Mouse (Mus musculus): ENCODE data around the gene Aoc1. TPM values are rescaled to one million over a fixed set of nuclear protein-coding genes. Genes with fewer than 3 reads are reported as not detected.
A peak's percentile ranks its signal among the peaks of the same experiment; 100 is the strongest.

The Aoc1 gene
- polyA plus RNA-seq, 1 experiment: 0.04 TPM

GRCm38 (mm10) chr6:48862816-48863215 is 9.9 kb upstream of the Aoc1 start:
- TF ChIP-seq CTCF (IDR thresholded peaks at IDR 0.05; ENCODE audit: borderline replicate concordance, extremely low read depth, insufficient read depth, insufficient read length) (no peak), POLR2A (IDR thresholded peaks at IDR 0.05; ENCODE audit: borderline replicate concordance, extremely low read depth, insufficient read depth, insufficient read length, poor library complexity, severe bottlenecking) (no peak)
- DNase-seq (ENCODE audit: low read depth): no peak

DNA sequence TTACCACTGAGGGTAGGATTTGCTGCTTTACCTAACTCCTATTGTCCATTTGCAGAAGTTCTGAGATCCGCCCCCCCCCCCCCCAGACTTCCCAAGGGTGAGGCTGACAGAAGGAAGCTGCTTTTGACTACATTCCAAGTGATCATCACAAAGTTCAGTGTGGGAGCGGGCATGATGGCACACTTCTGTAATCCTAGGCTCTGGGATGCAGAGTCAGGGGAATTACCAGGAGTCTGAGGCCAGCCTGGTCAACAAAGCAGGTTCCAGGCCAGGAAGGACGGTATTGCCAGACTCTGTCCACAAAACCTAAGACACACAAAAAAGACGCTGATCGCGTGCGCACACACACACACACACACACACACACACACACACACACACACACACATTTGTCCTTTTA is 9.2 kb upstream of the Aoc1 start:
- no peak for DNase-seq (ENCODE audit: low read depth)
- TF ChIP-seq POLR2A (IDR thresholded peaks at IDR 0.05; ENCODE audit: borderline replicate concordance, extremely low read depth, insufficient read depth, insufficient read length, poor library complexity, severe bottlenecking) (no peak), CTCF (IDR thresholded peaks at IDR 0.05; ENCODE audit: borderline replicate concordance, extremely low read depth, insufficient read depth, insufficient read length) (no peak)

DNA sequence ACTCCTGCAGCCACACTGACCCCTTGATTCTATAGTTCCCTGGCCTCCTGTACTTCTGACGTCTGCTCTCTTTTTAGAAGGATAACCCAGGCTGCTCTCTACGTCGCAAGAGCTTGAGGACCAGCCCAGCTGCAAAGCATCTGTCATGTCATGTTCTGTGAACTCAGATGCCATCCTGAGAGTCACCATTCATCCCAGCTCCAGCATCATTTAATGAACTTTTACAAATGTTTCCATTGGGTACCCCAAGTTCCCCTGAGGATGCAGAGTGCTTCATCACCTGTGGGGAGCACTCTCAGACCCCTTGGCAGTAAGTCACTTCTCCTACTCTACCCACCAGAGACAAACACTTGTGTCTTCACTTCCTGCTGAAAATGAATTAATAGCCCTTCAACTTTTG is 8.5 kb upstream of the Aoc1 start:
- DNase-seq (ENCODE audit: low read depth): no peak
- TF ChIP-seq CTCF (IDR thresholded peaks at IDR 0.05; ENCODE audit: borderline replicate concordance, extremely low read depth, insufficient read depth, insufficient read length) (no peak), POLR2A (IDR thresholded peaks at IDR 0.05; ENCODE audit: borderline replicate concordance, extremely low read depth, insufficient read depth, insufficient read length, poor library complexity, severe bottlenecking) (no peak)

DNA sequence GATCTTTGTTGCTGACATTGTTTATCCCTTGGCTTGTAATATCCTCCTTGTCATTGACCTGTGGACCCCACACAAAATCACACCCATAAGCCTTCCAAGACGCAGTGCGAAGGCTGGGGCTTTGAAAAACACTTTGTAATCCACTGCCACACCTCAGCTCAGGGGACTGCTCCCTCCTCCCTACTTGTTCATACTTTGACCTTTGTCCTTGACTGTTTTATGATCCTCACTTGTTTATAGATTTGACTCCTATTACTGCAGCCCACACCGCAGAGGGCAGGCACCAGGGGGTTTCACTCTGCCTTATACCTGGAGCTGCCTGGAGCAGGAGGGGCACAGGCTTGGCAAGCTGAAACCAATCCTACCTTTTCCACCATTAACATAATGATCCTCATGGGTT is 8.0 kb upstream of the Aoc1 start:
- TF ChIP-seq POLR2A (IDR thresholded peaks at IDR 0.05; ENCODE audit: borderline replicate concordance, extremely low read depth, insufficient read depth, insufficient read length, poor library complexity, severe bottlenecking) (no peak), CTCF (IDR thresholded peaks at IDR 0.05; ENCODE audit: borderline replicate concordance, extremely low read depth, insufficient read depth, insufficient read length) (no peak)
- DNase-seq (ENCODE audit: low read depth): no peak

DNA sequence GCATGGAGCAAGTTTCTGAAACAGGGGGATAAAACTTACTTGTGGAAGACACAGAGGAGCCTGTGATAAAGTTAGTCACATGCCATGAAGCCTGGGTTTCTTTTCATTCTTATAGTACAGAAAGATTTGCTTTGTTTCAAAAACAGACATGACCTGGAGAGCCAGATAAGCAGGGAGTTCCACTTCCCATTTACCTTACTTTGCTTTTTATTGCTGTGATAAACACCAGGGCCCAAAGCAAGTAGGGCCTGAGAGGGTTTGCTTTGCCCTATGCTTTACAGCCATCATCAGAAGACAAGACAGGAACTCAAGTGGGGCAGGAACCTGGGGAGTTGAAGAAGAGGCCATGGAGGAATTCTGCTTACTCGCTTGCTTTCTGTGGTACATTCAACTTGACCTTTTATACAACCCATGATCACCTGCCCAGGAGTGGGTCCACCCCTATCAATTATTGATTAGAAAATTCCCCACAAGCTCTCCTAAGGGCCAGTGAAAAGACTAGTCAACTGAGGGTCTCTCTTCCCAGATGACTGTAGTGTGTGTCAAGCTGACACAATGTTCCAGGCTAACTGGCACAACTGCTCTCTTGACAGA is 7.4 kb upstream of the Aoc1 start:
- TF ChIP-seq POLR2A (IDR thresholded peaks at IDR 0.05; ENCODE audit: borderline replicate concordance, extremely low read depth, insufficient read depth, insufficient read length, poor library complexity, severe bottlenecking): no peak
- TF ChIP-seq CTCF (IDR thresholded peaks at IDR 0.05; ENCODE audit: borderline replicate concordance, extremely low read depth, insufficient read depth, insufficient read length): no peak
- DNase-seq (ENCODE audit: low read depth): no peak

GRCm38 (mm10) chr6:48866355-48866950 is 6.2 kb upstream of the Aoc1 start:
- DNase-seq (ENCODE audit: low read depth): peak; percentile 79

DNA sequence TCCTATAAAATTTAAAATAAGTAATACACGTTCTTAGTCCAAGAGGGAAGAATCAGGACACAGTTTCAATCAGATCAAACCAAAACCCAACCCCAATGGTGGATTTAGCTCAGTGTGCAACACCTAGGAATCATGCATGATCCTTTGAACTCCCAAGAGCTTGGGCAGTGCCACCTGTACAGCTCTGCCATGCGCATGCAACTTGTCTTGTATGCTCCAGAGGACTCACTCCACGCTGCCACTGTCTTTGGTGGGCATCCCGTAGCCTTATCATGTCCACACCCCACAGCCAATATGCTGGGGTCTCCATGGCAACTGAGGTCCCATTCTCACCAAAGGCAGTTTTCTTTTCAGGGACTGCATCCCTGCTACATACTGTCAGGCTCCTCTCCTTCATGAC is 5.5 kb upstream of the Aoc1 start:
- TF ChIP-seq POLR2A (IDR thresholded peaks at IDR 0.05; ENCODE audit: borderline replicate concordance, extremely low read depth, insufficient read depth, insufficient read length, poor library complexity, severe bottlenecking): no peak
- TF ChIP-seq CTCF (IDR thresholded peaks at IDR 0.05; ENCODE audit: borderline replicate concordance, extremely low read depth, insufficient read depth, insufficient read length): no peak
- peak; percentile 18 for DNase-seq (ENCODE audit: low read depth)

- no peak for TF ChIP-seq CTCF (IDR thresholded peaks at IDR 0.05; ENCODE audit: borderline replicate concordance, extremely low read depth, insufficient read depth, insufficient read length)
- no peak for TF ChIP-seq POLR2A (IDR thresholded peaks at IDR 0.05; ENCODE audit: borderline replicate concordance, extremely low read depth, insufficient read depth, insufficient read length, poor library complexity, severe bottlenecking)
Measured at GRCm38 (mm10) chr6:48869774-48870173, 2.9 kb upstream of the Aoc1 start.

GRCm38 (mm10) chr6:48874576-48874975 is 1.9 kb downstream of the Aoc1 start:
- no peak for DNase-seq (ENCODE audit: low read depth)

More at GRCm38 (mm10) chr6:48869774-48870173, 2.9 kb upstream of the Aoc1 start:
- DNase-seq (ENCODE audit: low read depth): no peak

DNA sequence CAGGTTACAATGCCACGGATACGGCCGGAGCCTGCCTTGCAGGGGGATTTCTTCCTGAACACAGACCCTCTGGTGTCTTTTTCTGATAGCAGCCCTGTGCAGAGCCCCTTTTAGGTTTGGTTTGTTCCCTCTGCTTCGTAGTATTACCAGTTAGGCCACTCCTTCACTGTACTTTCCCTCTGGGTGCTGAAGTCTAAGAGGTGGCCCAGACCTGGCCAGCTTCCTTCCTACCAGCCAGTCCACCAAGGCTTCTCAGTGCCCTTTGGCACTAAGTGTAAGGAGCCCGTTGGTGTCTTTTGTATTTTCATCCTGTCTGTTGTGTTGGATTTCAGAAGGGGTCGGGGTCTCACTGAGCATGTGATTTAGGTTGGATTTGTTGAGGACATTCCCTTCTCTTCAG is 2.8 kb downstream of the Aoc1 start:
- TF ChIP-seq POLR2A (IDR thresholded peaks at IDR 0.05; ENCODE audit: borderline replicate concordance, extremely low read depth, insufficient read depth, insufficient read length, poor library complexity, severe bottlenecking): no peak
- TF ChIP-seq CTCF (IDR thresholded peaks at IDR 0.05; ENCODE audit: borderline replicate concordance, extremely low read depth, insufficient read depth, insufficient read length): no peak
- DNase-seq (ENCODE audit: low read depth): no peak

More at GRCm38 (mm10) chr6:48874576-48874975, 1.9 kb downstream of the Aoc1 start:
- no peak for TF ChIP-seq CTCF (IDR thresholded peaks at IDR 0.05; ENCODE audit: borderline replicate concordance, extremely low read depth, insufficient read depth, insufficient read length)

DNA sequence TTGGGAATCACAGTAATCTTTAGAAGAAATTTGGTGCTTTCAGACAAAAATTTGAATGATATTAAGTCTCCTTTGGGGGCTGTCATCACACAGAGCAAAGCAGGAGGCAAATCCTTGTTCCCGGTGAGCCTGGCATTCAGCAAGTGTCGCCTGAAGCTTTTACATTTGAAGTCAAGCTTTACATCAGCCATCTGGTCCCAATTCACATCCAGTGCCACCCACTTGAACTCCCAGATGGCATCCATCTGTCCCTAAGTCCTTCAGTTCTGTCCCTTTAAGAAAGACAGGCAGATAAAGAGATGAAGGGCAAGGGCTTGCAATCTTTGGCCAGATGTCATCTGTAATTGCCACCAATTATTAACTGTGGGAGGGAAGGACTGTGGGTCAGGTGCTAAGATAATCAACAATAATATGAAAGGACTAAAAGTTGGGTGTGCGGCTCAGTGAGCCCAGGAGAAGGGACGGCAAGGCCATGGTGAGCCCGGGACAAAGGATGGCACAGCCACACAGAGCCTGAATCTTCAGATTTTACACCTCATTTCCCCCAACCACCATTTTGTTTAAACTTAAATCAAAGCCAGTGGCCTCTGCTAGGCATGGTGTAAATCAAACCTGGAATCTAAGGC is 3.9 kb downstream of the Aoc1 start:
- TF ChIP-seq POLR2A (IDR thresholded peaks at IDR 0.05; ENCODE audit: borderline replicate concordance, extremely low read depth, insufficient read depth, insufficient read length, poor library complexity, severe bottlenecking): no peak
- no peak for TF ChIP-seq CTCF (IDR thresholded peaks at IDR 0.05; ENCODE audit: borderline replicate concordance, extremely low read depth, insufficient read depth, insufficient read length)
- DNase-seq (ENCODE audit: low read depth): peak; percentile 89

DNA sequence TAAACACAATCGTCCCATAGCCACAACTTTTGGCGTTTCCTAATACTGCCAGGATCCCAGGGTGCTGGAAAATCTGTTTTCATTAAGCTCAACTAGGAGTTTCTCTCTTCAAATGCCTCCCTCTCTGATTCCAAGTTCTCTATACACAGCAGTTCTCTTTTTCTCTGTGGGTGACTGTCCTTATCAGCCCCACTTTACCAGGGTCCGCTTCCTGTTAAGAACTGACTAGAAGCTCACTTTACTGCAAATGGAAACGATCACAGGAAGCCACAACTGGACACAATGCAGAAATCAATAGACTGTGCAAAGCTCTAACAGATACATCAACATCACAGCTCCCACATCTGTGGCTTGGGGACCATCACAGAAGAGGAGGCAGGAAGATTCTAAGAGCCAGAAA is 21.5 kb downstream of the Aoc1 start:
- DNase-seq (ENCODE audit: low read depth): no peak
- TF ChIP-seq CTCF (IDR thresholded peaks at IDR 0.05; ENCODE audit: borderline replicate concordance, extremely low read depth, insufficient read depth, insufficient read length): no peak
- TF ChIP-seq POLR2A (IDR thresholded peaks at IDR 0.05; ENCODE audit: borderline replicate concordance, extremely low read depth, insufficient read depth, insufficient read length, poor library complexity, severe bottlenecking): no peak
